Mouse (Mus musculus) bone marrow macrophage, adult 2 months (primary cell): ENCODE results near the gene Mllt3.

Source experiments
- CTCF ChIP-seq: IDR thresholded peaks from 2 replicates; pipeline ENCODE4 v1.5.1; 2012; ENCODE audit warnings: low read depth, mild to moderate bottlenecking, low read length, moderate library complexity
- POLR2A ChIP-seq: IDR thresholded peaks from 2 replicates; pipeline ENCODE4 v1.6.1; 2012; ENCODE audit warnings: mild to moderate bottlenecking, low read depth, low read length, borderline replicate concordance

DNA sequence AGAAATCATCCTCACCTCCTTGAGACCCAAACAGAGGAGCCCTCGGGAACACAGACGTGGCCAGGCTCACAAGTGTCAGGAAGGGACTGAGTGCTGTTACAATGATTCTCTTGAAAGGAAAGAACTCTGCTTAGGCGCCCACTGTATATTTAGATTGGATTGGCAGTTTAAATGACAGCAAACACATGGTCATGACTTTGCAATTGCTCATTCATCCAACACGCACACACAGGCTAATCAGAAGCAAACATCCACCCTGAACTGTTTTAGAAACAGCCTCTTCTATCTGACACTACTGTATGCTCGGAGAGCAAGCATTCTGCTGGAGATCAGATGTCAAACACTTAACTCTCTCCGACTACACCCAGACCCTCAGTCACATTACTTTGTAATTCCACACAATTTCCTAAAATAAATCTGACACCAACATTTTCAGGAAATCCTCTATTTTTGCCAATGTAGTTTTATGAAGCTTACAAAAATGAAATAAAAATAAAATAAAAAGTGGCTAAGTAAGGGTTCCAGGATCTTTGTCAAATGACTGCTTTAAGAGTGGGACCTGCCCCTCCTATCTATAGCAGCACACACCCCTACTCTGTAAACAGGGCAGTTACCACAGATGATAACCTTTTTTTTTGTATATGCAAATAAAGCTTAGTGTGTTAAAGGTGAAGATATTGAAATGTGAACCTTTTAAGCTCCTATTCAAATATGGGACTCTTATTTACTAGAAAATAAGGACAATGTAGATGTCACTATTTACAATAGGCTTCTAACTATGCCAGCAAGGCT lies 226.8 kb downstream of the Mllt3 start:
- TF ChIP-seq CTCF (no peak), POLR2A (no peak)
